Mouse (Mus musculus): Measurements from ENCODE around the gene Nup107. TPM values are rescaled to one million over a fixed set of nuclear protein-coding genes. Genes with fewer than 3 reads are reported as not detected.

The Nup107 gene
- total and polyA plus RNA-seq, 3 experiments = 47.7 to 97.0 (median 82.0) TPM

GRCm38 (mm10) chr10:117756784-117757183, 35.7 kb downstream of the Nup107 start:
- no peaks in the 10 kb centered on the region for H3K4me1 ChIP-seq (ENCODE audit: control insufficient read depth in 1 of 2, insufficient read depth in 2 of 2)
- DNase-seq (ENCODE audit: extremely low read depth) = no peak
- no peaks in the 10 kb centered on the region for H3K27me3 ChIP-seq (replicated peaks)
- H3K9me3 ChIP-seq (replicated peaks; ENCODE audit: low read length) = peaks cover 4% of the 10 kb centered on the region
- no peak for TF ChIP-seq UBTF (IDR thresholded peaks at IDR 0.05; ENCODE audit: low read depth, low read length)
- TF ChIP-seq RCOR1 (conservative IDR thresholded peaks at IDR 0.05; ENCODE audit: low read depth, low read length) = no peak
- no peak for TF ChIP-seq TCF12 (IDR thresholded peaks at IDR 0.05; ENCODE audit: low read depth, low read length)
- no peak for TF ChIP-seq RAD21 (IDR thresholded peaks at IDR 0.05; ENCODE audit: low read depth, low read length)
- no peak for TF ChIP-seq USF2 (conservative IDR thresholded peaks at IDR 0.05; ENCODE audit: low read depth, low read length)
- no peak for TF ChIP-seq POLR2A (IDR thresholded peaks at IDR 0.05; ENCODE audit: low read depth, low read length)
- TF ChIP-seq E2F4 (IDR thresholded peaks at IDR 0.05; ENCODE audit: insufficient replicate concordance, low read depth, low read length) = no peak
- TF ChIP-seq MEF2A (IDR thresholded peaks at IDR 0.05; ENCODE audit: borderline replicate concordance, low read depth, low read length) = no peak
- no peak for TF ChIP-seq EP300 (IDR thresholded peaks at IDR 0.05; ENCODE audit: low read length)
- no peak for TF ChIP-seq MAFK (IDR thresholded peaks at IDR 0.05; ENCODE audit: insufficient replicate concordance, low read length)
- no peak for TF ChIP-seq BHLHE40 (IDR thresholded peaks at IDR 0.05; ENCODE audit: low read depth, low read length)
- no peak for TF ChIP-seq SIN3A (IDR thresholded peaks at IDR 0.05; ENCODE audit: low read length)
- no peak for TF ChIP-seq CHD2 (IDR thresholded peaks at IDR 0.05; ENCODE audit: low read length)
- TF ChIP-seq JUND (conservative IDR thresholded peaks at IDR 0.05; ENCODE audit: low read depth, low read length) = no peak
- TF ChIP-seq PAX5 (IDR thresholded peaks at IDR 0.05; ENCODE audit: low read length) = no peak
- TF ChIP-seq KAT2A (IDR thresholded peaks at IDR 0.05; ENCODE audit: insufficient replicate concordance, low read length) = no peak
- no peak for TF ChIP-seq SMC3 (IDR thresholded peaks at IDR 0.05; ENCODE audit: low read depth, low read length)
- TF ChIP-seq ZKSCAN1 (IDR thresholded peaks at IDR 0.05; ENCODE audit: borderline replicate concordance, low read depth, low read length) = no peak
- no peak for TF ChIP-seq CTCF (conservative IDR thresholded peaks at IDR 0.05 in 1 of 2, IDR thresholded peaks at IDR 0.05 in 1 of 2; ENCODE audit: low read depth in 2 of 2, low read length in 2 of 2)
- TF ChIP-seq MXI1 (IDR thresholded peaks at IDR 0.05; ENCODE audit: low read depth, low read length) = no peak
- H3K36me3 ChIP-seq (replicated peaks in 1 of 2; ENCODE audit: control insufficient read depth in 1 of 2, insufficient read depth in 1 of 2, low read length in 1 of 2) = peaks cover 66 to 90% of the 10 kb centered on the region in 2 experiments
- dilution Hi-C loops (cut with MboI; ENCODE audit: extremely low pct_ligation_motif_present, extremely low pct_unique_long_range_greater_than_20kb, low sequenced_read_pairs) = no loop called here
- no peak overlapping the region for H3K27ac ChIP-seq (ENCODE audit: insufficient read depth, low read depth)
- H3K79me2 ChIP-seq (replicated peaks; ENCODE audit: control insufficient read depth, extremely low read depth, insufficient read depth, poor library complexity, severe bottlenecking) = no peaks in the 10 kb centered on the region
- H3K9ac ChIP-seq (ENCODE audit: insufficient read depth, low read depth) = no peak overlapping the region
- in situ Hi-C loops (cut with MboI; ENCODE audit: low pct_ligation_motif_present, low pct_unique_long_range_greater_than_20kb, low sequenced_read_pairs) = no loop called here
- no peak overlapping the region for H3K4me2 ChIP-seq (ENCODE audit: insufficient read depth, low read depth, poor library complexity, severe bottlenecking)
- no peak overlapping the region for H3K4me3 ChIP-seq (replicated peaks in 1 of 3; ENCODE audit: low read depth in 2 of 3, low read length in 2 of 3, poor library complexity in 1 of 3)

- H3K27me3 ChIP-seq (replicated peaks) = no peaks in the 10 kb centered on the region
- no peak overlapping the region for H3K4me3 ChIP-seq (replicated peaks in 1 of 3; ENCODE audit: low read depth in 2 of 3, low read length in 2 of 3, poor library complexity in 1 of 3)
- H3K36me3 ChIP-seq (replicated peaks in 1 of 2; ENCODE audit: control insufficient read depth in 1 of 2, insufficient read depth in 1 of 2, low read length in 1 of 2) = peaks cover 66 to 90% of the 10 kb centered on the region in 2 experiments
- H3K4me2 ChIP-seq (ENCODE audit: insufficient read depth, low read depth, poor library complexity, severe bottlenecking) = no peak overlapping the region
- no peak for DNase-seq (ENCODE audit: extremely low read depth)
- peaks cover 12% of the 10 kb centered on the region for H3K9me3 ChIP-seq (replicated peaks; ENCODE audit: low read length)
- no peaks in the 10 kb centered on the region for H3K79me2 ChIP-seq (replicated peaks; ENCODE audit: control insufficient read depth, extremely low read depth, insufficient read depth, poor library complexity, severe bottlenecking)
- in situ Hi-C loops (cut with MboI; ENCODE audit: low pct_ligation_motif_present, low pct_unique_long_range_greater_than_20kb, low sequenced_read_pairs) (no loop called here), dilution Hi-C loops (cut with MboI; ENCODE audit: extremely low pct_ligation_motif_present, extremely low pct_unique_long_range_greater_than_20kb, low sequenced_read_pairs) (no loop called here)
- TF ChIP-seq KAT2A (IDR thresholded peaks at IDR 0.05; ENCODE audit: insufficient replicate concordance, low read length) (no peak), JUND (conservative IDR thresholded peaks at IDR 0.05; ENCODE audit: low read depth, low read length) (no peak), SIN3A (IDR thresholded peaks at IDR 0.05; ENCODE audit: low read length) (no peak), RAD21 (IDR thresholded peaks at IDR 0.05; ENCODE audit: low read depth, low read length) (no peak), E2F4 (IDR thresholded peaks at IDR 0.05; ENCODE audit: insufficient replicate concordance, low read depth, low read length) (no peak), JUN (IDR thresholded peaks at IDR 0.05; ENCODE audit: insufficient read depth, low read depth, low read length) (no peak)
- H3K4me1 ChIP-seq (ENCODE audit: control insufficient read depth in 1 of 2, insufficient read depth in 2 of 2) = no peaks in the 10 kb centered on the region
- H3K9ac ChIP-seq (ENCODE audit: insufficient read depth, low read depth) = no peak overlapping the region
- H3K27ac ChIP-seq (ENCODE audit: insufficient read depth, low read depth) = no peak overlapping the region
Observed at GRCm38 (mm10) chr10:117755799-117756467, 36.6 kb downstream of the Nup107 start.

All from CH12.LX (cell line).